Mouse (Mus musculus) adrenal gland, adult 8-10 months (tissue): ENCODE measurements around the gene P3h2. TPM values are rescaled to one million over a fixed set of nuclear protein-coding genes. Genes with fewer than 3 reads are reported as not detected.

Experiments
- DNase-seq: peaks from one replicate; pipeline ENCODE4 v3.0.0; 2022
- total RNA-seq, 4 experiments: library from RNA; stranded (reverse); gene quantifications; 2 replicates each; pipeline ENCODE4 v1.2.4; 2022

Gene P3h2
- total RNA-seq, 4 experiments from 2014 or later, result 8.9 to 11.1 (median 9.7) TPM

DNA sequence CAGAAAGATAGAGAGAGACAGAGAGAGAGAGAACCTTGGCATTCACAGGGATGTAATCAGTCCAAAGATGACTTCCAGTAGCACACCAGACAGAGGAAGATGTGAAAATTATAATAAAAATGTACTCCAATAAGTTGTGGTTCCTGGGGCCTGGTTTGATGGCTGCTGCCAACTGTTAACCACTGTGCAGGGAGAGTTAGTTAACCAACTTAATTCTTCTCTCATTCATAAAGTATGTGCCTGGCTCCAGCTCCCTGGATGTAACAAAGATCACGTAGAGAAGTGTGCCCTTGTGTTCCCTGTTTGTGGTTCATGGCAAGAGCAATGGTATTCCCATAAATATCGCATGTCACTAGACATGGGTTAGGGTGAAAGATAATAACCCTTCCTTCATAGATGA is 128.4 kb downstream of the P3h2 start:
- DNase-seq, result no peak

DNA sequence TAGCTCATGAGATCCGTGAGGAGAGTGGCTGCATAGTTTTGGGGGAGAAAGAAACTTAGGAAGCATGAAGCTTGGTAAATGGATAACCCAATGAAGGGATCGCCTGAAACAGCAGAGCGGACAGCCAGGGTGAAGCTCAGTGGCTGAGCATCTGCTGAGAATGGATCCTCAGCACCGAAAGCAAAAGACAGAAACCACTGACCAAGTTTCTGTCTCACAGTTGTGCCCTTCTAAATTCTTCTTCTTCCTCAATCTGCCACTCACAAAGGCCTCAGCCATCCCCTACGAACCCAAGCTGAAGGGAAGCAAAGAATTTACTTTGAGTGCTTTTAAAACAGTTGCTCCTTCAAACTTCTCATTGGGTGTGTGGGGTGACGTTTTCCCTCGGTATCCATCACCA is 134.3 kb downstream of the P3h2 start:
- DNase-seq, result no peak

DNA sequence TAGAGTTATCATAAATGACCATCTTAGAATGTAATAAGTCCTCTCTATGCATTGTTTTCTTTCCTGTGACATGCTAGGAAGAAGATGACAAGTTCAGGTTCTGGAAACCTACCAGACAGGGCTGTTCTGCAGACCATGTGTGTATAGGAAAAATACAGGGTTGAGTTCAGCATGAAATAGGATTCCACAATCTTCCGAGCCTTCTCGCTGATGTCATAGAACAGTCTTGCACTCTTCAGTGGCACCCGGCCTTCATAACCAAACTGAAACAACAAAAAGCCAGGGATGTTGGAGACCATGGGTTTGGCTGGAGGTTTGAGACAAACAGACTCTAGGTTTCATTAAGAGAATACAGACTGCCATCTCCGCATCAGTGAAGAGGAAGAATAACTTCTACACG is 134.9 kb downstream of the P3h2 start:
- DNase-seq, result no peak

DNA sequence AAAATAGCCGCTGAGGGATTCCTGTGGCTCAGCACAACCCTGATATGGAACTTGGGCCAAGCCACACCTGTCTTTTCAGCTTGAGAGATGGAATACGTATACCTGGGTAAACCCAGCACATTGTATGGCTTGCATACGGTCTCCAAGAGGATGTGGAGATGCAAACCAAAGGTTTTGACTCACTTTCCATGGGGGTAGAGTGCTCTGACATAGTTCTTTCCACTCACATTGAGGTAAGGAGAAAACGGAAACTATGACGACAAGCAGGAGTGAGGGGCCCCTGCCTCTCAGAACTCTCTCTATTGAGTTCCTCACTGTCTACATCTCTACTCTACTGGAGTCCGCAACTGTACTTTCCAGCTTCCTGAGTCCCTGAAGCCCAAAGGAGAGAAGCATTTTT is 135.4 kb downstream of the P3h2 start:
- DNase-seq, result no peak

DNA sequence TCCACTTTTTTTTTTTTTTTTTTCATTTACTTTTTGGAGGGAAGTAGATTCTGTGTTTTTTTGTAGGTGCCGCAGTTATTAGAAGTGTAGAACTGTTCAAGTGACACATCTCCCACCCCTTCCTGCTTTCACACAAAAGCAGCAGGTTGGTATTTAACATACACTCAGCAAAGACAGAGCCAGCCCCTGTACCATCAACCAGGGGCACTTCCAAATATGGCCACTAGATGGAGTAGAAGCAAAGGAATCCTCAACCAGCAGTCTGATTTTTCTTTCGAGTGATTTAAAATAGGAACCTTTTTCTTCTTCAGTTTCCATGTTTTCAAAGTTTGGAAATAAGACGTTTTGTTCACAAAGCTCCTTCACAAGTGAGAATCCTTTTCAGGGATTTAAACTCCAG is 138.3 kb downstream of the P3h2 start:
- peak; percentile 8 for DNase-seq

DNA sequence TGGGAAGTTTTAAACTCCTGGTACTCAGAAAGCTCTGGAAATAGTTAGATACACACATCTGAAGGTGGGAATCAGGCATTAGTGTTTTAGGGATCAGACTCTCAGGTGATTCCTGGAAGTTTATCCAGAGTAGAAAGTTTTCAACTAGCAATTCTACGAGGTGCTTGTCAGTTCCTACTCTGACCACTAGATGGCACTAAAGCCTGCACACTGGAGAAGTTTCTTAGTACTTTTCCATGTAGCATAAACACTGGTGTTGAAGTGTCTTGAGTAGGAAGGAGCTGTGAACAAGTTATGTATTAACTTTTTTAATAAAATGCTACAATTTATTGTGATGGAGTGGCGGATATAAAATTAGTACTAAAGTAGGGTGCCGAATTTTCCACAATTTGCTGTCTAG is 141.7 kb downstream of the P3h2 start:
- DNase-seq, result peak; percentile 11

DNA sequence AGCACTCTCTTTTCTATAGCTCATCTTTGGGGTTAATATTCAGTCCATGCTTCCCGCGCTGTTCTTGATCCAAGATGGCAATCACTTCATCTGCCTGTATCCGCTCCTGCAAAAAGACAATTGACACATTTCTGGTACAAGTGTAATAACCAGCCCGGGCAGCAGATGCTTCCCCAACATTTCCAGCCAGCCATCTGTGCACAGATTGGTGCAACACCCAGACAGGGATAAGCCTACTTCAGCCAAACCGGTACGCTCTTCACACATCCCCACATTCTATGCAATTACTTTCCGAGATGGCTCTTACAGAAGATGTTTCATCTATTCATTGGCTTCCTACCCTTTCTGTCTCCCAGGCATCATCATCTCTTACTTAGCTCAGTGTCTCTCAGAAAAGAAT is 145.2 kb downstream of the P3h2 start:
- no peak for DNase-seq

DNA sequence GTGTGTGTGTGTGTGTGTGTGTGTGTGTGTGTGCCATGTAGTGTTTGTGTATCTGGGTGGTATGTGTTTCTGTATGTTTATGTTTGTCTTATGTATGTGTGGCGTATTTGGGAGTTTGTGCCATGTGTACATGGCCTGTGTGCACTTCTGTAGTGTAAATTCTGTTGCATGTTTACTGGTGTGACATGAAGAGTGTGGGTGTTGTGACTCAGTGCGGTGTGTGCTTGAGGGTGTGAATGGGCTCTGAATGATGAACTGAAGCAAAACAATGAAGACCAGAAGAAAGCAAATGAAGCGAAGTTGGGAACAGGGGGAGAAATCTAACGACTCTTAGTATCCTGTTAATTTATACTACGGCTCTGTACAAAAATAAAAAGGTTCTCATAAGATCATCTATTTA is 145.7 kb downstream of the P3h2 start:
- no peak for DNase-seq

DNA sequence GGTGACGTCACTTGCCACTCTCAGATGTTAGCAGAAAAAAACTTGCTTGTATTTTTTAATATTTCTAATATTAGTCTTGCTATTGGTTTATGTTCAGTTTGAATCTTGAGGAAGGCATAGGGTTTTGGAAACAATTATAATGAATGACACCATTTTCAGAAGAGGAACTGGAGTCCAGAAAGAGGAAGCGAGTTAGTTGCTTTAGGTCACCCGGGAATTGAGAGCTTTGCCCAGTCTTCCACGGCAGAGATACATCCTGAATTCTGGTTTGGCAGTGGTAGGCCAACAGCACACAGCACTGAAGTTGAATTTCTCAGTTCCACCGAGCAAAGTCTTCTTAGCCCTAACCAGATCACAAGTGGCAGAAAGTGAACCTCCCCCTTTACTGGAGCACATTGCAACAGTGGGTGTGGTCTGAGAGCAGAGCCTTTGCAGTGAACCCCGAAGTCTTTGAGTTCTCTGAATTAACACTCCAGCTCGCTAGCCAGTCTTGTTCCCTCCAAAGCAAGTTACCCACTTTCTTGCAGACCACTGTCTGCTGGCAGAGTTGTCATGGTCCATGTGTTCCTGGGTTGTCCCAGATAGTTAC is 146.8 kb downstream of the P3h2 start:
- no peak for DNase-seq

DNA sequence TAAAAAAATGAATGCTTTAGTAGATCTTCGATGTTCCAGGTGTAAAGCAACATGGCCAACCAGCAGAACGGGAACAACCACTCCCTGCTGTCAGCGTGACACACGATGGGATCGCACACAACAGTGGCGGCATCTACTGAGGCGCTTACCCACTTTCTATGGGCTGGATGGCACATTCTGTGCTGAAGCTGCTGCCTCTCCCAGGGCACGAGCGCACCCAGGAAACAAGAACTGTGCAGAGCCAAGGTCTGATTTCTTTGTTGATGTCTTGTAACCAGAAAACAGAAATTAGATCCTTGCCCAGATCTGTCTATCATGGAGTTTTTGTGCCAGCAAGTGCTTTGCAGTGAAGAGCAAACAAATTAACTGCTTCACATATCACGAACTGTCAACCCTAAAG is 147.4 kb downstream of the P3h2 start:
- DNase-seq, result no peak

DNA sequence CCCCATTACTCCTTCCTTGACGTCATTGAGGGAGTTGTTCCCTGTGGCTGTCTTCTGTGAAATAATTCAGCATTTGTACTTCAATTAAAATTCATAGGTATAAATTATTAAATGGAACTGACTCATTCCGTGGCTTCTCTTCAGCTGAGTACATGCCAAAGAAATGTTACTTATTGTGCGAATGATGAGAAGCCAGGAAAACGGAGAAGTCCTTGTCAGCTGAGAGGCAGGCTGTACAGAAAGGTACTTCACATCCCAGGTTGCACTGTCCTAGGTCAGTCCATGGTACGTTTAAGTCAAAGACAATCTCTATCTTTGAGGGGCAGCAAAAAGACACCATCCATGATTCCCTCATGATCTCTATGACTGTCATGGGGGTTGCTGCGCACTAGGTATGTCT is 148.8 kb downstream of the P3h2 start:
- DNase-seq, result no peak

DNA sequence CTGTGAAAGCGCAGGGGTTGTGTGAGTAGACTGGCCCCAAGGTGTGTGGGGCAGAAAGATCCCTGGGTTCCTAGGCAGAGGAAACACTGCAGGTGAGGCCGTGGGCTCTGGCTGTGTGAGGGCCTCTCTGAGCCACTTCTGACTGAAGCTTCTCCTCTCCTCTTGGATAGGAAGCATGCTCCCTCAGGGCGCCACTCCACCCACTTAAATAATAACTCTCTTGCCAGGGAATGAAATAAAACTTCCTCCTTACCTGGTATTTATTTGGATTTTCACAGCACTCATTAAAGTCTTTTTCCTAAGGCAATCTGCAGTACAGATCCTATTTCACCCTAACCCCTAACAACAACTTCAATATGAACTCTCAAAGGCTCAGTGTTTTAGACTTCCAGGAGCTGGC is 151.0 kb downstream of the P3h2 start:
- DNase-seq, result no peak

DNA sequence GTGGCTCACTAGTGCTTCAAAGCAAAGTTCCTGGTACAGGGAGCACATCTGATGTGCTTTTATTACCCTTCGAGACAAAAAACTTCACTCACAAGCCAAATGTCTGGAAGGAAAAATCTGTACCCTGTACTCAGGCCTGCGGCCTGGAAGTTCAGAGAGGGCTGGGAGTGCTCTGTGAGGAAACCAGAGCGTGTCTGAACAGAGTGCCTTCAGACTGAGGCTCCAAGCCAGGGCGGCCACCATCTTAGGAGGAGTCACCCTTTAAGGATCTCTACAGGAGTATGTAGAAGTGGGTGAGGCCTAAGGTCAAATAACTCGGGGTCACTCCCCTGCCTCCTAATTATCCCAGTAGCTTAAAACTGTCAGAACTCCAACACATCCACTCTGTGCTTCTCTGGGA is 152.2 kb downstream of the P3h2 start:
- no peak for DNase-seq

DNA sequence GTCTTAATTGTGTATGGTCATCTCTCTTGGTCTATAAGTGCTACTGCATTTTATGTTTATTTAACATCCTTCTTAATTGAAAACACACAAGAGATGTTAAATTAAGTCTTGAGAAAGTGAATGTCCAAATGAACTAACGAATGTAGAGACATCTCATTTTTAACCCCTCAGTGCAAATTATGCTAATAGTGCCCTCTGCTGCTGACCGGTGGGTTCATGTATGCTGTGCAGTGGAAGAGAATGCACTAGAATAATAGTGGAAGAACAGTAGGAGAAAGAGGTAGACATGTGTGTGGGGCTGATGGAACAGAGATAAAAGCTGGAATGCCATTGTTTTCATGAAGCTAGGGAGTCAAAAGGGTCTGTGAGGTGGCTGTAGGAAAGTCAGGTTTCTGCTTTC is 153.6 kb downstream of the P3h2 start:
- DNase-seq, result no peak

DNA sequence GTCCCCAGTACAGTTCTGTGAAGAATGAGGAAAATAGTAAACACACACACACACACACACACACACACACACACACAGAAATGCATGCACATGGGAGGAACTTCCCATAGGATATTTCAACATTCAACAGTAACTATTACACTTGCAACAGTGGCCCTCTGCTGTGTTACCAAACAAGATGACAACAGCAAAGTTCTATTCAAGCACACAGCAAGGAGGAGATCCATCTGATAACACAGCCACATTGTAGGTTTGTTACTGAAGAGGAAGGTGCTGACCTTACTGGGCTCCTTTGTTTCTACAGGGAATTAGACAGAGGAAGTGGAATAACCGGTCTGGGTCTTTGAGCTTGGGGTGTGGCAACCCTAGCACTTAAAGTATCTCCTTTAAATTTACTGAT is 157.5 kb downstream of the P3h2 start:
- DNase-seq, result no peak

DNA sequence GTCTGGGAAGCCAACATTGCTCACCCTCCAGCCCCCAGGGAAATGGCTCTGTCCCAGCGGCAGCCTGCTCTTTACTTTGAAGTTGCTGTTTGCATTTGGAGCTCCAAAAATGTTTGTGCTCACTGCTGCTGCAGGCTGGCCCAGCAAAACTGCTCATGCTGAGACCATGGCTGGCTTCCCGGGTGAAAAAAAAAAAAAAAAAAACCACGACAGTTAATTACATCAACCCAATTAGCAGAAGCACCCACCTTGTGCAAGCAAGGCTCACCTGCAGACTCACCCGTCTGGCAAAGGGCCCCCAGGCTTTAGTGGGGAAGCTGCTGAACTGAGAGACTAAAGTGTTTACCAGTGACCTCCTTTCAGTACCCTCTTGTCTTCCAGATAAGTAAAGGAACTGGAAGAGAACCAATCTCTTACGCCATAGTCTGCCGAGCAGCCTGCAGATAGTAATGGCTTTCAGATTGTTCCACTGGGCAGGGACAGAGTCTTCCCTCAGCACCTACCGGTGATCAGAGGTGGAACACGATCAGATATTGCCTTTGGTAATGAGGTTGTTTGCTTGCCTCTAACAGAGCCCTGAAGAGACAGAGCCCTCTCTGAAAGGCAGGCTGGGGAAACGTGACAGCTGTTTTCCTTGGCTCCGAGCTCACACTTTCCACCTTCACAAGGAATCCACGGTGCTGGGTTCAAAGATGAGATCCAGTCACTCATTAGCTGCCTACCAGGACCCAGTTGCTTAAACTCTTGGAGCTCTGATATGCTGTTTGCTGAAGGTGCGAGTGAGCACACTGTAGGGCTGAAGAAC is 160.2 kb downstream of the P3h2 start:
- peak; percentile 3 for DNase-seq

DNA sequence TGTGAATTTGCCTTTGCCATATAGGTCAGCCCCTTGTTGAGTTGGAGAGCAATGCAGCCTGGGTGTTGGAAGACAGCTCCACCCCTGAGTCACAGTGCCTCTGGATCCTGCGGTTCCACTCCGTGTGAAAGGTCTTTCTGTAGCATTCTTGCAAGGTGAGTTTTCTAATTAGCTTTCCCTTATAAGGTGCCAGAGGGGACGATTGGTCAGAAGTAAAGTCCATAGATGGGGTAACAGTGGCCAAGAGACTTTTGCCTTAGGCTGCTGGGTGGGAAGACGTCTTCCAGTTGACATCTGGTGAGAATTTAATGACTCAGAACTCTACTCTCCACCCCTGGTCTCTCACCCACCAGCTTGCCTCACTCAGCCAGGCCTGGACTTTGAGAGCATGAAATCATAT is 163.3 kb downstream of the P3h2 start:
- DNase-seq, result no peak

DNA sequence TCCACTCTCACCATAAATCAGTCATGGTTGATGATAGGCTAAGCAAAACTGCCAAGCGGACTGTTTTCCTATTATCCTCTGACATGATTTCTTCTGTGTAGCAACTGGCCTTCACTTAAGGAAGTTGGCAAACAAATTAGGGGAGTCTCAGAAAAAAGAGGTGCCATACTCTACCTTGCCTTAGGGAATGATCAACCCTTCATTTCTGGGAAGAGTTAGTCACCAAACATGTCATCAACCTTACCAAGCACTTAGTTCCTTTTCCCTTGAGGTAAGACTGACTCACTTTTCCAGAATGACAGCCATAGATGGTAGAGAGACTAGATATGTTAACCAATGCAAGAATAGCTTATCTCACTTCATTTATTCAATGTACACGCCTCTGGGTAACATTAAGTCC is 171.4 kb downstream of the P3h2 start:
- no peak for DNase-seq

DNA sequence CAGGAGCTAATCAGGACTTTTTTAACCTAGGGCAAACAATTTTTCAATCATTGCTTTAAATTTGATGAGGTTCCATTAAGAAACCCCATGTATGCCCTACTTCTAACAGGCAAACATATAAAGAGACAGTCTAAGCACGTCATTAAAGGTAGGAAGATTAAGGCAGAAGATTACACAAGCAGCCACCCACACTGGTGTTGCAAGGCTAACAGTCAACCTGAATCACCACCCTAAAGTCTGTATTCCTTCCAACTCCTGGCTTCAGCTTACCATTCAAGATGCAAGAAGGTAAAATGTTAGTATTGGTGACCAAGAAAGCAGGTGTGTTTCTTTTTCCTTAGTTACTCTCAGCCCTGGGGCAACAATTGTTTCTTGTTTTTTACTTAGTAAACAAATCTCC is 193.4 kb downstream of the P3h2 start:
- DNase-seq, result no peak
